Mouse (Mus musculus) heart, adult 2 months (tissue): ENCODE data around the gene Itgb6.

Source experiments
- CTCF ChIP-seq: fragments of 200-600 bp; IDR thresholded peaks from 2 replicates; pipeline ENCODE4 v1.8.1; 2022; ENCODE audit warnings: antibody characterized with exemption, mild to moderate bottlenecking, moderate library complexity
- EP300 ChIP-seq: fragments of 200-500 bp; IDR thresholded peaks from 2 replicates; pipeline ENCODE4 v1.6.1; 2011; ENCODE audit warnings: low read depth, low read length, control low read depth; ENCODE audit not compliant: insufficient read depth
- POLR2A ChIP-seq: fragments of 200-500 bp; IDR thresholded peaks from 2 replicates; pipeline ENCODE4 v1.6.1; 2011; ENCODE audit warnings: mild to moderate bottlenecking, low read depth, low read length, control low read depth; ENCODE audit not compliant: insufficient read depth

- TF ChIP-seq CTCF (no peak), POLR2A (no peak), EP300 (no peak)
Measured at GRCm38 (mm10) chr2:60650155-60650554, 72.3 kb downstream of the Itgb6 start.
